Mouse (Mus musculus) ES-CJ7 (cell line): ENCODE measurements around the gene Snn.
A peak's percentile ranks its signal among the peaks of the same experiment; 100 is the strongest.

Source experiments
- DNase-seq: peaks from one replicate; pipeline ENCODE4 v3.0.0; 2011; ENCODE audit warnings: low read depth, low spot score

Gene Snn

GRCm38 (mm10) chr16:11047130-11047529 lies 13.6 kb upstream of the Snn start:
- no peak for DNase-seq

DNA sequence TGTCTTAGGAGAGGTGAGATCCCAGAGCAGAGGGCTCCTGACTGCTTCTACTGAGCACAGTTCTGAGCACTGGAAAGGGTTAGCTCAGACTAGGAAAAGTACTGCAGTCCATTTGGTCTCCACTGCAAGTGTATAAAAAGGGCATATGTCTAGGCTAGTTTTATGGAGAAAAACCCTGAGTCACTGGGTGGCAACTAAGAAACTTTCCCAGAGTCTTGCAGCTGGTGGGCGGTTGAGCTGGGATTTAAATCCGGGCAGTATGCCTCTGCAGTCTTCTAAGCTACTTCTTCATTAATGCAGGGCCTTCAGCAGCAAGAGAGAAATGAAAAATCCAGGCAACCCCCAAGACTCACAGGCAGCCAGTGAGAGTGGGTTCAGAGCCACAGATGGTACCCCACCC lies 10.5 kb upstream of the Snn start:
- DNase-seq, result no peak

- no peak for DNase-seq
These were observed 9.6 kb upstream of the Snn start for GRCm38 (mm10) chr16:11051134-11051533.

- peak; percentile 42 for DNase-seq
These were observed 6.3 kb upstream of the Snn start for GRCm38 (mm10) chr16:11054409-11054808.

GRCm38 (mm10) chr16:11054871-11055270 lies 5.9 kb upstream of the Snn start:
- DNase-seq, result no peak

GRCm38 (mm10) chr16:11055916-11056315 lies 4.8 kb upstream of the Snn start:
- no peak for DNase-seq

DNA sequence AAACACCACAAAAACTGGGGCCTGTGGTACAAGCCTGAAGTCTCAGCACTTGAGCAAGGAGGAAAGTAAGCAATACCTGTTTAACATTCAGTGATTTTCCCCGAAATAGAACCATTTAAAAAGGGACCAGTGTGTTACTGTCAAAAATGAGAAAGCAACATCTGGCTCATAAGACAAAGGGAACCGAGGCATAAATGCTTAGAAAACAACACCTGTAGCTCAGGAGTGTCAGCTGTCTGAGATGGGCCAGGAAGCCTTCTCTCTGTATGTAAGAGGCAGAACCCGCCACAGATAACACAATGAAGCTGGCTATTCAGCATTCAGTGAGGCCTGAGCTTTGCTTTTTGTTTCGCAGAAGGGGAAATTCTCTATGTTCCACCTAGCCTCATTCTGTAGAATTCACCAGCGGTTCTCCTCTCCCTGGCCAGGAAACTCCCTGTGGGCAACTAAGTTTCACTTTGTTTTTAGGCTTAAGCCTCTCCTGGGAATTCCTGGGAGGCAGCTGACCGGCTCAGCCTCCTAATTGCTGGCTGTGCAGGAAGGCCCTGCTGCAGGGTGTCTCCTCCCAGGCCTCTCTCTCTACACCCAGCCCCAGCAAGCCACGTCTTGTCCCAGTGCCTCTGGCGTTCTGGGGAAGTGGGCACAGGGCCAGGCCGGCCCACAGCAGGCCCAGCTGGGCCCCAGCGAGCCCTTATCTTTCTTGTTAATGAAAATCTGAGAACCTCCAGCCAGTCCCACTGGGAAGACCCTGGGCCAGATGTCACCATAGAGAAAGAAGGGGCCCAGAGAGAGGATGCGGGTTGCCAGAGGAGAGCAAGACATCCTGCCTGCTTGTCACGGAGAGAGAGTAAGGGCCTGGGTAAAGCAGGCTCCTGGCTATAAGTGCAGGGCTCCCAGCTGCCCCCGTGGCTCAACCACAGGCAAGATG lies 2.3 kb downstream of the Snn start:
- DNase-seq, result no peak

DNA sequence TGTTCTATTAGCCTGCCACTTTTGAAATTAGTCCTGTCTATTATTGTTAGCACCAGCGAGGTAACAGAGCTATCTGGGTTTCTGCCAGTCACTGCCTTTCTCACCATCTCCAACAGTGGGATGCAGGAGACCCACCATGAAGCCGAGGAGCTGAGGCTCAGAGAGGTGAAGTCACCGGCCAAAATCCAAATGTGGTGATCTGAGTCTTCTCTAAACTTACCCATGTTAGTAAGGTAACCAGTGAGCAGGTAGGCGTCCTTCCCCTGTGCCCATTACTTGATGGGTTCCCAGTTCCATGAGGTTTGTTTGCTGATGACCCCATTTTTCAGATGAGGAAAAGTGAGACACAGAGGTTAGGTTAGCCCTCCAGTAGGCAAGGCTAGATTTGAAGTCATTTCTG lies 3.6 kb downstream of the Snn start:
- no peak for DNase-seq

- DNase-seq, result no peak
These were observed 4.0 kb downstream of the Snn start for GRCm38 (mm10) chr16:11064742-11065141.

DNA sequence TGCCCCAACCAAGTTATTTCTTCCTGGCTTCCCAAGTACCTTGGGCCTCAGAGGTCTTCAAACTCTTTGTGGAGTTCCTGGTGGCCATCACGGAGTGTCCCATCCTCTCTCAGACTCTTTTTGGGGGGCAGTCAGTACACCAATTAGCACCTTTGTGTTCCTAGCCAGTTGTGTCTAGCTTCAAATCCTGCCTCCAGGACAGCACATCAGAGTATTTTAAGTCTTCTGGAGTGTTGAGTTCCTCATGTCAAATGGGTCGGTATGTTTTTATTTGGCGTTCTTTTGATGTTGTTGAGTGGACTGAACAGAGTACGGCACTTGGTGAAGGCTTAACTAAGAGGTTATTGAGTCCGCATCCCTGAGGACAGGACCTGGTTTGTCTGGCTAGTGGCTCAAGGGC lies 4.7 kb downstream of the Snn start:
- DNase-seq, result no peak

DNA sequence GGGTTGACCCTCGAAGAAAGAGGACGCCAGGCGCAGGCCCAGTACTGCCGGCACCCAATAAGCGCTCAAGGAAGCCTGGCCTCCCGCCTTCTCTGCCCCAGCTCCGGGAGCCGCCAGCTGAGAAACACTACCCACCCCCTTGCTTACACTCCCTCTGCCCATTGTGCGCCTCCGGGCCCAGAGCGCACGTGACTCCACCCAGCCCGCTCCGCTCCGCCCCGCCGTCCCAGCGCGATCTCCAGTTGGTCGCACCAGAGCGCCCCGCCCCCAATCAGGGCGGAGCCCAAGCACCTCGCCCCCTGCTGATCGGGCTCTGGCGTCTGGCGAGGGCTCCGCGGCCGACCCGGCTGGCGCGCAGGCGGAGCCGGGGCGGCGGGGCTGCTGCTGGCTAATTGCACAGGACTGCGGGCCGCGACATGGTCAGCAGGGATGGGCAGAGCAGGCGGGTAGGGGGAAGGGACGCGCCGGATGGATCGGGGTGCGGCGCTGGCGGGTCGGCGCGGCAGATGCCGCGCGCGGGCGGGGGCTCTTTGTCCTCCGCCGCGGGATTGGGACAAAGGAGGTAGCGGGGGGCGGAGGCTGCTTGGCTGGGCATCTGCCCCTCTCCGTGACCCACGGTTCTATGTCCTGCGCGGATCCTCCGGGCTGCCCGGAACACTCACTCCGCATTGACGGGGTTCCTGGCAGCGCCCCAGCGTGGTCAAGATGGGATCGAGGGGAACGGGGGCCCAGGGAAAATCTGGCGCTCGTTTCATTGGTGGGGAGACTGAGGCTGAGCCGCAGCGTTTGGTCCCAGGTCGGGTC lies 5.5 kb downstream of the Snn start, which contains the start of gene Litaf:
TSS of gene Litaf (minus strand) at position 129 of the 804 bp plus-strand sequence.
- DNase-seq, result peak; percentile 96

GRCm38 (mm10) chr16:11066833-11067191 lies 6.1 kb downstream of the Snn start:
- DNase-seq, result no peak

DNA sequence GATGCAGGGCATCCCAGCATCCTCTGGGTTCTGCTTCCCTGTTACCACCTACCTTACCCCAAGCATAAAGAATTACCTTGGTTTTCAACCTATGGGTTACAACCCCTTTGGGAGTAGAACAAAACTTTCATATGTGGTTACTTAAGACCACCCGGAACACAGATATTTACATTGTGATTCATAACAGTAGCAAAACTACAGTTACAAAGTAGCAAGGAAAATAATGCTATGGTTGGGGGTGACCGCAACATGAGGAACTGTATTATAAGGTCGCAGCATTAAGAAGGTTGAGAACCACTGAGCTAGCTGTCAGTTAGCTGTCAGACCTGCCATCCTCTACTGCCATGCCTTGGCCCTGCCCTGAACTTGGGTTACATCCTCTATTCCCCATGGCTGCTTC lies 7.9 kb downstream of the Snn start:
- DNase-seq, result no peak

GRCm38 (mm10) chr16:11069271-11069670 lies 8.5 kb downstream of the Snn start:
- DNase-seq, result no peak

GRCm38 (mm10) chr16:11069710-11070420 lies 9.1 kb downstream of the Snn start:
- DNase-seq, result no peak

DNA sequence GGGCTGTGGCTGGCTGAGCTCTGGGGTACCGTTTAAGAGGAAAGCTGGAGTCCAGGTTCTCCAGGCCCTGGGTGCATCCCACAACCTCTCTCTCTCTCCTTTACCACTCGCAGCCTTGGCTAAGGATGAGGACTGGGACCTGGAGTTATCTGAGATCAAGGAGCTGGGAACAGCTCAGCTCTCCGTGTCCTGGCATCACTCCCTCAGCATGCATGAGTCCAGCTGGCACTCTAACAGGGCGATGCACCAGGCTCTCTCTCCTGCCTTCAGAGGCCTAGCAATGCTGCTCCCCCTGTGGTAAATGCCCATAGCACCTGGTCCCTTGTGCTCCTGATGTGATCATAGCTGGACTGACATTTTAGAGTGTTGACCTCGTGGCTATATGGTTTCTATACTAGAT lies 10.4 kb downstream of the Snn start:
- DNase-seq, result no peak

- DNase-seq, result no peak
These were observed 11.1 kb downstream of the Snn start for GRCm38 (mm10) chr16:11071887-11072286.

DNA sequence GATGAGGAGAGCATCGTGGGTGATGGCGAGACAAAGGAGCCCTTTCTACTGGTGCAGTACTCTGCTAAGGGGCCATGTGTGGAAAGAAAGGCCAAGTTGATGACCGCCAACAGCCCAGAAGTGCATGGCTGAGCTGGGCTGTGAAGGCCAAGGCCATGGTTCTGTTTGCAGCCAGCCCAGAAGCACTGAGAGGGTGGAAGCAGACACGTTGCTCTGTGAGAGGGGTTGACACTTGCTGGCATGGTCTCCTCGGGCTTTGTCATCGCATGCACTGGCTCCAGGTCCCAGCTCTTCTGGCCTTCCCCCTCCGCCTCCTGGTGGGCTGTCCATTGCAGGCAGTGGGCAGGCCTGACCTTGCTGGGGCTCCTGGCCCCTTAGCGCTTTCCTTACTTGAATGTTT lies 11.7 kb downstream of the Snn start:
- no peak for DNase-seq

GRCm38 (mm10) chr16:11073060-11073459 lies 12.3 kb downstream of the Snn start:
- DNase-seq, result peak; percentile 11

- no peak for DNase-seq
These were observed 17.0 kb downstream of the Snn start for GRCm38 (mm10) chr16:11077601-11078201.

- DNase-seq, result no peak
These were observed 17.6 kb downstream of the Snn start for GRCm38 (mm10) chr16:11078216-11078869.
